Mouse (Mus musculus): ENCODE measurements at regions not wholly inside any gene's neighbourhood (a gene's known extent, or its start where the extent isn't known, plus 50 kb on each side); places are given as distances from the start of the nearest gene placed in this dataset.

GRCm38 (mm10) chr15:5533656-5534055, 289.7 kb upstream of the Ptger4 start:
- TF ChIP-seq TAL1 (IDR thresholded peaks at IDR 0.05; ENCODE audit: low read length) (no peak), GATA1 (IDR thresholded peaks at IDR 0.05; ENCODE audit: low read length) (no peak)
